Mouse (Mus musculus): ENCODE measurements at regions not wholly inside any gene's neighbourhood (a gene's known extent, or its start where the extent isn't known, plus 50 kb on each side); places are given as distances from the start of the nearest gene placed in this dataset.

GRCm38 (mm10) chr3:130878834-130879233 lies 148.6 kb upstream of the Rpl34 start:
- H3K36me3 ChIP-seq (ENCODE audit: control insufficient read depth, insufficient read depth, low read length) = no peaks in the 10 kb centered on the region
- ATAC-seq = no peak
- H3K4me2 ChIP-seq (ENCODE audit: low read length) = no peak overlapping the region
- H3K27ac ChIP-seq (ENCODE audit: low read length) = no peak overlapping the region
- no peaks in the 10 kb centered on the region for H3K9me3 ChIP-seq (replicated peaks; ENCODE audit: control insufficient read depth, low read length, poor library complexity, severe bottlenecking)
- no peak overlapping the region for H3K4me3 ChIP-seq (ENCODE audit: low read depth, low read length)
- H3K9ac ChIP-seq (ENCODE audit: low read depth, low read length) = no peak overlapping the region
- WGBS = 84% methylated on average over 7 of the region's 7 CpGs
- H3K27me3 ChIP-seq (ENCODE audit: control insufficient read depth, insufficient read depth, low read depth, low read length) = no peaks in the 10 kb centered on the region
- no peaks in the 10 kb centered on the region for H3K4me1 ChIP-seq (ENCODE audit: control insufficient read depth, insufficient read depth, low read length)

- H3K9ac ChIP-seq (ENCODE audit: low read depth, low read length) = no peak overlapping the region
- 95% methylated on average over 5 of the region's 5 CpGs for WGBS
- H3K36me3 ChIP-seq (ENCODE audit: control insufficient read depth, insufficient read depth, low read length) = no peaks in the 10 kb centered on the region
- H3K9me3 ChIP-seq (replicated peaks; ENCODE audit: control insufficient read depth, low read length, poor library complexity, severe bottlenecking) = no peaks in the 10 kb centered on the region
- no peak overlapping the region for H3K27ac ChIP-seq (ENCODE audit: low read length)
- no peak overlapping the region for H3K4me3 ChIP-seq (ENCODE audit: low read depth, low read length)
- ATAC-seq = no peak
- no peaks in the 10 kb centered on the region for H3K27me3 ChIP-seq (ENCODE audit: control insufficient read depth, insufficient read depth, low read depth, low read length)
- no peaks in the 10 kb centered on the region for H3K4me1 ChIP-seq (ENCODE audit: control insufficient read depth, insufficient read depth, low read length)
- no peak overlapping the region for H3K4me2 ChIP-seq (ENCODE audit: low read length)
Observed at GRCm38 (mm10) chr3:130877981-130878380, 147.8 kb upstream of the Rpl34 start.

- H3K4me3 ChIP-seq (ENCODE audit: low read depth, low read length) = no peak overlapping the region
- H3K4me1 ChIP-seq (ENCODE audit: control insufficient read depth, insufficient read depth, low read length) = no peaks in the 10 kb centered on the region
- H3K9ac ChIP-seq (ENCODE audit: low read depth, low read length) = no peak overlapping the region
- ATAC-seq = no peak
- WGBS = 89% methylated on average over 11 of the region's 11 CpGs
- H3K27ac ChIP-seq (ENCODE audit: low read length) = no peak overlapping the region
- no peaks in the 10 kb centered on the region for H3K36me3 ChIP-seq (ENCODE audit: control insufficient read depth, insufficient read depth, low read length)
- H3K9me3 ChIP-seq (replicated peaks; ENCODE audit: control insufficient read depth, low read length, poor library complexity, severe bottlenecking) = no peaks in the 10 kb centered on the region
- H3K4me2 ChIP-seq (ENCODE audit: low read length) = no peak overlapping the region
- no peaks in the 10 kb centered on the region for H3K27me3 ChIP-seq (ENCODE audit: control insufficient read depth, insufficient read depth, low read depth, low read length)
Observed at GRCm38 (mm10) chr3:130873745-130874144, 143.5 kb upstream of the Rpl34 start.

- no peak overlapping the region for H3K4me3 ChIP-seq (ENCODE audit: low read depth, low read length)
- no peaks in the 10 kb centered on the region for H3K36me3 ChIP-seq (ENCODE audit: control insufficient read depth, insufficient read depth, low read length)
- H3K9ac ChIP-seq (ENCODE audit: low read depth, low read length) = no peak overlapping the region
- 84% methylated on average over 19 of the region's 19 CpGs for WGBS
- no peak for ATAC-seq
- no peak overlapping the region for H3K27ac ChIP-seq (ENCODE audit: low read length)
- no peaks in the 10 kb centered on the region for H3K27me3 ChIP-seq (ENCODE audit: control insufficient read depth, insufficient read depth, low read depth, low read length)
- H3K9me3 ChIP-seq (replicated peaks; ENCODE audit: control insufficient read depth, low read length, poor library complexity, severe bottlenecking) = no peaks in the 10 kb centered on the region
- no peak overlapping the region for H3K4me2 ChIP-seq (ENCODE audit: low read length)
- H3K4me1 ChIP-seq (ENCODE audit: control insufficient read depth, insufficient read depth, low read length) = no peaks in the 10 kb centered on the region
Observed at GRCm38 (mm10) chr3:130866952-130867632, 136.9 kb upstream of the Rpl34 start.

GRCm38 (mm10) chr3:130864783-130865182 lies 134.6 kb upstream of the Rpl34 start:
- H3K9ac ChIP-seq (ENCODE audit: low read depth, low read length) = no peak overlapping the region
- no peaks in the 10 kb centered on the region for H3K9me3 ChIP-seq (replicated peaks; ENCODE audit: control insufficient read depth, low read length, poor library complexity, severe bottlenecking)
- WGBS = 73% methylated on average over 1 of the region's 1 CpGs
- ATAC-seq = no peak
- H3K36me3 ChIP-seq (ENCODE audit: control insufficient read depth, insufficient read depth, low read length) = no peaks in the 10 kb centered on the region
- no peak overlapping the region for H3K27ac ChIP-seq (ENCODE audit: low read length)
- no peak overlapping the region for H3K4me3 ChIP-seq (ENCODE audit: low read depth, low read length)
- no peaks in the 10 kb centered on the region for H3K27me3 ChIP-seq (ENCODE audit: control insufficient read depth, insufficient read depth, low read depth, low read length)
- no peaks in the 10 kb centered on the region for H3K4me1 ChIP-seq (ENCODE audit: control insufficient read depth, insufficient read depth, low read length)
- no peak overlapping the region for H3K4me2 ChIP-seq (ENCODE audit: low read length)

- Histone ChIP-seq H3K4me3 (ENCODE audit: low read depth, low read length) (no peak overlapping the region), H3K36me3 (ENCODE audit: control insufficient read depth, insufficient read depth, low read length) (no peaks in the 10 kb centered on the region), H3K27ac (ENCODE audit: low read length) (no peak overlapping the region), H3K27me3 (ENCODE audit: control insufficient read depth, insufficient read depth, low read depth, low read length) (no peaks in the 10 kb centered on the region), H3K9ac (ENCODE audit: low read depth, low read length) (no peak overlapping the region), H3K9me3 (replicated peaks; ENCODE audit: control insufficient read depth, low read length, poor library complexity, severe bottlenecking) (no peaks in the 10 kb centered on the region), H3K4me2 (ENCODE audit: low read length) (no peak overlapping the region), H3K4me1 (ENCODE audit: control insufficient read depth, insufficient read depth, low read length) (no peaks in the 10 kb centered on the region)
- ATAC-seq = no peak
- 93% methylated on average over 5 of the region's 5 CpGs for WGBS
Observed at GRCm38 (mm10) chr3:130863376-130863775, 133.2 kb upstream of the Rpl34 start.

- H3K27ac ChIP-seq (ENCODE audit: low read length) = no peak overlapping the region
- no peak overlapping the region for H3K9ac ChIP-seq (ENCODE audit: low read depth, low read length)
- H3K9me3 ChIP-seq (replicated peaks; ENCODE audit: control insufficient read depth, low read length, poor library complexity, severe bottlenecking) = no peaks in the 10 kb centered on the region
- WGBS = 91% methylated on average over 5 of the region's 5 CpGs
- H3K27me3 ChIP-seq (ENCODE audit: control insufficient read depth, insufficient read depth, low read depth, low read length) = no peaks in the 10 kb centered on the region
- ATAC-seq = no peak
- H3K4me2 ChIP-seq (ENCODE audit: low read length) = no peak overlapping the region
- no peak overlapping the region for H3K4me3 ChIP-seq (ENCODE audit: low read depth, low read length)
- H3K36me3 ChIP-seq (ENCODE audit: control insufficient read depth, insufficient read depth, low read length) = no peaks in the 10 kb centered on the region
- no peaks in the 10 kb centered on the region for H3K4me1 ChIP-seq (ENCODE audit: control insufficient read depth, insufficient read depth, low read length)
Observed at GRCm38 (mm10) chr3:130860315-130860714, 130.1 kb upstream of the Rpl34 start.

GRCm38 (mm10) chr3:130853866-130854265 lies 123.7 kb upstream of the Rpl34 start:
- 94% methylated on average over 9 of the region's 9 CpGs for WGBS
- no peak overlapping the region for H3K9ac ChIP-seq (ENCODE audit: low read depth, low read length)
- ATAC-seq = no peak
- no peak overlapping the region for H3K4me3 ChIP-seq (ENCODE audit: low read depth, low read length)
- no peaks in the 10 kb centered on the region for H3K9me3 ChIP-seq (replicated peaks; ENCODE audit: control insufficient read depth, low read length, poor library complexity, severe bottlenecking)
- no peaks in the 10 kb centered on the region for H3K36me3 ChIP-seq (ENCODE audit: control insufficient read depth, insufficient read depth, low read length)
- no peaks in the 10 kb centered on the region for H3K27me3 ChIP-seq (ENCODE audit: control insufficient read depth, insufficient read depth, low read depth, low read length)
- H3K4me2 ChIP-seq (ENCODE audit: low read length) = no peak overlapping the region
- H3K27ac ChIP-seq (ENCODE audit: low read length) = no peak overlapping the region
- no peaks in the 10 kb centered on the region for H3K4me1 ChIP-seq (ENCODE audit: control insufficient read depth, insufficient read depth, low read length)

GRCm38 (mm10) chr3:130850766-130851308 lies 120.6 kb upstream of the Rpl34 start:
- Histone ChIP-seq H3K9me3 (replicated peaks; ENCODE audit: control insufficient read depth, low read length, poor library complexity, severe bottlenecking) (no peaks in the 10 kb centered on the region), H3K4me3 (ENCODE audit: low read depth, low read length) (no peak overlapping the region), H3K9ac (ENCODE audit: low read depth, low read length) (no peak overlapping the region), H3K36me3 (ENCODE audit: control insufficient read depth, insufficient read depth, low read length) (no peaks in the 10 kb centered on the region), H3K4me2 (ENCODE audit: low read length) (no peak overlapping the region), H3K27me3 (ENCODE audit: control insufficient read depth, insufficient read depth, low read depth, low read length) (no peaks in the 10 kb centered on the region), H3K27ac (ENCODE audit: low read length) (no peak overlapping the region), H3K4me1 (ENCODE audit: control insufficient read depth, insufficient read depth, low read length) (no peaks in the 10 kb centered on the region)
- 62% methylated on average over 5 of the region's 5 CpGs for WGBS
- ATAC-seq = no peak

Data from midbrain, embryonic 16.5 days (tissue).